Mouse (Mus musculus) intestine, embryonic 16.5 days (tissue): Measurements from ENCODE around the gene Canx. TPM values are rescaled to one million over a fixed set of nuclear protein-coding genes. Genes with fewer than 3 reads are reported as not detected.

Experiments
- ATAC-seq: fragments of 200-750 bp; cut with Nextera tagmentation; 2 replicates; pipeline ENCODE4 v1.8.0; 2017; ENCODE audit warnings: moderate TSS enrichment, moderate library complexity
- H3K27ac ChIP-seq: fragments of 300-500 bp; sonication (generic); 2 replicates; pipeline ENCODE4 v1.5.1; 2014; ENCODE audit warnings: mild to moderate bottlenecking, low read length
- H3K27me3 ChIP-seq: fragments of 300-500 bp; sonication (generic); replicated peaks from 2 replicates; pipeline ENCODE4 v1.6.1; 2014; ENCODE audit warnings: low read length, control low read depth, mixed read lengths; ENCODE audit not compliant: control insufficient read depth, insufficient read depth
- H3K36me3 ChIP-seq: fragments of 300-500 bp; sonication (generic); 2 replicates; pipeline ENCODE4 v1.6.1; 2014; ENCODE audit warnings: low read length, control low read depth; ENCODE audit not compliant: control insufficient read depth, insufficient read depth
- H3K4me1 ChIP-seq: fragments of 300-500 bp; sonication (generic); 2 replicates; pipeline ENCODE4 v1.6.1; 2014; ENCODE audit warnings: low read length, control low read depth, mixed read lengths; ENCODE audit not compliant: control insufficient read depth, insufficient read depth
- H3K4me2 ChIP-seq: fragments of 300-500 bp; sonication (generic); 2 replicates; pipeline ENCODE4 v1.6.1; 2014; ENCODE audit warnings: low read depth, low read length, control low read depth
- H3K4me3 ChIP-seq: fragments of 300-500 bp; sonication (generic); 2 replicates; pipeline ENCODE4 v1.5.1; 2014; ENCODE audit warnings: mild to moderate bottlenecking, low read length
- H3K9ac ChIP-seq: fragments of 300-500 bp; sonication (generic); 2 replicates; pipeline ENCODE4 v1.6.1; 2014; ENCODE audit warnings: low read depth, low read length
- H3K9me3 ChIP-seq: fragments of 300-500 bp; sonication (generic); 2 replicates; pipeline ENCODE4 v1.6.1; 2016; ENCODE audit warnings: low read length, control low read depth; ENCODE audit not compliant: control insufficient read depth
- WGBS: fragments of 180-500 bp; shearing (Covaris S2); extraction: QIAGEN DNeasy Blood & Tissue Kit; methylation state at CpG from one replicate; pipeline ENCODE4 v1.1.7; 2014; 5-methylcytosine and 5-hydroxymethylcytosine counted together
- polyA plus RNA-seq: library from polyadenylated mRNA; unstranded; fragments of >200 nt; fragmentation: Nextera tagmentation; extraction: Ambion mirVana; gene quantifications from 2 replicates; pipeline ENCODE4 v1.2.1, GENCODE M21; 2015

Gene Canx
- polyA plus RNA-seq, 1 experiment from 2014 or later = 347 TPM

- Histone ChIP-seq H3K4me3 (no peak overlapping the region), H3K9me3 (no peaks in the 10 kb centered on the region), H3K27ac (no peak overlapping the region), H3K36me3 (no peaks in the 10 kb centered on the region), H3K9ac (no peak overlapping the region), H3K4me2 (no peak overlapping the region), H3K27me3 (no peaks in the 10 kb centered on the region), H3K4me1 (no peaks in the 10 kb centered on the region)
- ATAC-seq = no peak
- 72% methylated on average over 4 of the region's 4 CpGs for WGBS
Observed at GRCm38 (mm10) chr11:50345486-50345885, 20.0 kb upstream of the Canx start.

- H3K4me3 ChIP-seq = no peak overlapping the region
- 69% methylated on average over 4 of the region's 4 CpGs for WGBS
- H3K4me2 ChIP-seq = no peak overlapping the region
- no peaks in the 10 kb centered on the region for H3K4me1 ChIP-seq
- no peak overlapping the region for H3K27ac ChIP-seq
- no peak for ATAC-seq
- no peaks in the 10 kb centered on the region for H3K9me3 ChIP-seq
- H3K27me3 ChIP-seq = no peaks in the 10 kb centered on the region
- no peak overlapping the region for H3K9ac ChIP-seq
- no peaks in the 10 kb centered on the region for H3K36me3 ChIP-seq
Observed at GRCm38 (mm10) chr11:50336891-50337290, 11.4 kb upstream of the Canx start.

- no peak overlapping the region for H3K27ac ChIP-seq
- H3K4me1 ChIP-seq = no peaks in the 10 kb centered on the region
- WGBS = 39% methylated on average over 1 of the region's 1 CpGs
- H3K36me3 ChIP-seq = no peaks in the 10 kb centered on the region
- H3K4me3 ChIP-seq = no peak overlapping the region
- H3K9ac ChIP-seq = no peak overlapping the region
- no peak overlapping the region for H3K4me2 ChIP-seq
- peak; percentile 74 for ATAC-seq
- H3K9me3 ChIP-seq = no peaks in the 10 kb centered on the region
- H3K27me3 ChIP-seq = no peaks in the 10 kb centered on the region
Observed at GRCm38 (mm10) chr11:50336126-50336525, 10.7 kb upstream of the Canx start.

DNA sequence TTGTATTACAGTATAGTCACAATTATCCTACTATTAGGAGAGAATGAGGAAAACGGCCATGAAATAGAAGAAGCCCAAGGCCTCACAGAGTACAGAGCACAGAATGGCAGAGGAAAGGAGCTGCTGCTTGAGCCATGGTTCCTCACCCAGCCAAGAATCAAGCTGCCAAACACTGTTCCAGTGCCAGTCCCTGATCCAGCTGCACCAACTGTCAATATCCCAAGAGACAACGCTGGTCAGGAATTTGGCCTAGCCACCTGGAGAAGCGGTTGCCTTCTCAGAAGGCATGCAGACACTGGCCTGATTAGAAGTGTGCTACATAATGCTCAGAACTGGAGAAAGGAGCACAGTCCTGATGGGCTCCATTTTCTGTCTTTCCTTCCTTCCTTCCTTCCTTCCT lies 7.7 kb upstream of the Canx start:
- H3K4me1 ChIP-seq = no peaks in the 10 kb centered on the region
- no peak overlapping the region for H3K27ac ChIP-seq
- H3K4me3 ChIP-seq = no peak overlapping the region
- no peak overlapping the region for H3K9ac ChIP-seq
- ATAC-seq = no peak
- no peaks in the 10 kb centered on the region for H3K27me3 ChIP-seq
- no peak overlapping the region for H3K4me2 ChIP-seq
- 80% methylated on average over 3 of the region's 3 CpGs for WGBS
- no peaks in the 10 kb centered on the region for H3K36me3 ChIP-seq
- H3K9me3 ChIP-seq = no peaks in the 10 kb centered on the region

- Histone ChIP-seq H3K27ac (no peak overlapping the region), H3K4me3 (no peak overlapping the region), H3K4me2 (no peak overlapping the region), H3K9me3 (no peaks in the 10 kb centered on the region), H3K27me3 (no peaks in the 10 kb centered on the region), H3K4me1 (no peaks in the 10 kb centered on the region), H3K9ac (no peak overlapping the region), H3K36me3 (no peaks in the 10 kb centered on the region)
- no peak for ATAC-seq
- 98% methylated on average over 1 of the region's 1 CpGs for WGBS
Observed at GRCm38 (mm10) chr11:50329378-50329777, 3.9 kb upstream of the Canx start.

GRCm38 (mm10) chr11:50328075-50328625 lies 2.7 kb upstream of the Canx start:
- Histone ChIP-seq H3K4me2 (no peak overlapping the region), H3K27ac (no peak overlapping the region), H3K4me3 (no peak overlapping the region), H3K9me3 (no peaks in the 10 kb centered on the region), H3K27me3 (no peaks in the 10 kb centered on the region), H3K9ac (no peak overlapping the region), H3K36me3 (no peaks in the 10 kb centered on the region), H3K4me1 (peaks cover 4% of the 10 kb centered on the region)
- ATAC-seq = no peak
- 80% methylated on average over 3 of the region's 3 CpGs for WGBS

DNA sequence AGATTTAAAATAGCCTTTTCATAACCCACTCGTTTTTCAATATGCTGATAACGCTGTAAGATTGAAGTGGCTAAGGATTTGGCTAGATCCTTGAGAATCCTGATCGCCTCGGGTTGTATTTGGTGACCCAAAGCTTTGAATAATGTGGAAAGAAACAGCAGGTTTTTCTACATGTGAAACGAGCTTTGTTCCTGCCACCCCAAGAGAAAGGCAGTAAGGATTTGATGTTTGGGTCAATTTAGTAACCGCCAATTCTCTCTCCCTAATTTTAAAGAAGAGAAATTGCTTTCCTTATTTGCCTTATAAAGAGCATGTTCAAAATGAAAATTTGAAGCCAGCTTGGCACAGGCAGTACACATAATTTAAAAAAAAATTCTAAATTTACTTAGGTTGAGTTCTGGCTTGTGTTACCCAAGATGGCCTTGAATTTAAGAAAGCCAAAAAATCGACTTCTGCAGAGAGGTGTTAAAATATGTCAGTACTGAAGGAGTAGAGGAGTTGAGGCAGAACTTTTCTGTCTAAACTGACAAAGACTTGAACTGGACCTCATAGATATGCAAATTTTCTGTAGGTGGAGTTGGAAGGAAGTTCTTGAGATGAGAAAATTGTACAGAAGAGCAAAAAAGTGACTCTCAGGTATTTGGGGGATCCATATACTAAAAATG lies 961 bp upstream of the Canx start:
- ATAC-seq = no peak
- Histone ChIP-seq H3K4me3 (peak overlapping the region; percentile 92), H3K9ac (peak overlapping the region; percentile 83), H3K36me3 (no peaks in the 10 kb centered on the region), H3K27ac (peak overlapping the region; percentile 92), H3K27me3 (no peaks in the 10 kb centered on the region), H3K9me3 (no peaks in the 10 kb centered on the region), H3K4me2 (peak overlapping the region; percentile 60), H3K4me1 (peaks cover 14% of the 10 kb centered on the region)
- 2% methylated on average over 7 of the region's 7 CpGs for WGBS

DNA sequence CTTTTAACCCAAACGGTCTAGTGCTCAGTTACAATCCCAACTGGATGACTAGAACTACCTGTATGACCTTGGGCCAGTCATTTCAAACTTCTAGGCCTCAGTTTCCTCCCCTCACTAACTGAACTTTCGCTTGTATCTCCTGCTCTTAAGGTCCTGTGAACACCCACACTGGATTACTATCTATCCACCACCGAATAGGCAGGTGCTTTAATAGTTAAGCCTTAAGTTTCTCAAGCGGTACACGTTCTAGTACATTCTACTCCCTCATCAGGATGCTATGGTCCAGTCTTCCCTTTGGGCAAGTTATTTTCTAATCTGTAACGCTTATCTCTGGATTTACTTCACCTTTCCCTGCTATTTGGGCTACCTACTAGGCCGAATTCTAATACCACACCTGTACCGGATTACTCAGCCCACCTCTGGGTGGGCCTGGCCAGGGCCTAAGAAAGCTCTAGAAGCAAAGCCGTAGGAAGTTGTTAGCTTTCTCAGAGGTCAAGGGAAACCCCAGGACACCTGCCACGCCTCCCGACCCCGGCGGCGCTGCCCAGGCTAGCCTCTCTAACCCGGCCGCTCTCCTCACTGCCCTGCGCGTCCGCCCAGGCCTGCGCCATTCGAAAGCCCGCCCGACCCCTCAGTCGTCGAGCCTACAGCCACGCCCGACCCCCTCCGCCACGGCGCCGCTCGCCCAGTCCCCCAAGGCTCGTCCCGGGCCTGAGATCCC lies 562 bp downstream of the Canx start:
- peak overlapping the region; percentile 99 for H3K9ac ChIP-seq
- peak overlapping the region; percentile 90 for H3K27ac ChIP-seq
- H3K4me3 ChIP-seq = peak overlapping the region; percentile 92
- H3K27me3 ChIP-seq = no peaks in the 10 kb centered on the region
- no peaks in the 10 kb centered on the region for H3K9me3 ChIP-seq
- H3K36me3 ChIP-seq = no peaks in the 10 kb centered on the region
- H3K4me2 ChIP-seq = peak overlapping the region; percentile 70
- peaks cover 14% of the 10 kb centered on the region for H3K4me1 ChIP-seq
- under 1% methylated on average over 34 of the region's 34 CpGs for WGBS
- peak; percentile 70 for ATAC-seq

GRCm38 (mm10) chr11:50323843-50324242 lies 1.6 kb downstream of the Canx start:
- no peak for ATAC-seq
- Histone ChIP-seq H3K9me3 (no peaks in the 10 kb centered on the region), H3K36me3 (no peaks in the 10 kb centered on the region), H3K9ac (peak overlapping the region; percentile 99; the same call in 1 of the 2 replicates), H3K27ac (no peak overlapping the region), H3K4me2 (peak overlapping the region; percentile 70), H3K27me3 (no peaks in the 10 kb centered on the region), H3K4me1 (peaks cover 14% of the 10 kb centered on the region), H3K4me3 (peak overlapping the region; percentile 92)
- WGBS = 23% methylated on average over 1 of the region's 1 CpGs
